Mouse (Mus musculus) common myeloid progenitor, adult 5-6 weeks (primary cell): ENCODE measurements at regions not wholly inside any gene's neighbourhood (a gene's known extent, or its start where the extent isn't known, plus 50 kb on each side); places are given as distances from the start of the nearest gene placed in this dataset.
"Not testable (repeated sequence)": the region's sequence is repeated elsewhere in the genome, so short reads cannot be mapped to it uniquely, and the experiment has no call there.

Experiments
- ATAC-seq: replicated peaks from 2 replicates; pipeline ENCODE4 v1.8.0; 2016; ENCODE audit warnings: low read depth, mild to moderate bottlenecking, moderate TSS enrichment, inconsistent platforms; ENCODE audit not compliant: poor library complexity, severe bottlenecking

DNA sequence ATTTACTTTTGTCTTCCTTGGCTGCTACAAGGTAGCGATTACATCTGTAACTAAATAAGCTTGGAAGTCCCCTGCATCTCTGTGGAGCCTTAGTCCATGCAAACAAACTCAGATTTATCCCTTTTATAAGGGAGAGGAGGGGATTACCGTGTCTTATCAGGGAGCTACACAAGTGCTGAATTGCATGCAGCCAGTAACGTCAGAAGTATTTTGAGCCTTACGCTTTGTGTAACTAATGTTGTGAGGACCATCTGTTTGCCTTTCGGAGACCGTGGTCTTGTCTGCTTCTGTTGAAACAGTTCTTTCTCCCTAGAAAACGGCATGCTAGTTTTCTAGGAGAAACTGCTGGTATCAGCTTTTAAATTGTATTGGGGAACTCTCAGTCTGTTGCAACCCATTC lies 58.0 kb upstream of the Dmrta1 start:
- ATAC-seq = no peak

DNA sequence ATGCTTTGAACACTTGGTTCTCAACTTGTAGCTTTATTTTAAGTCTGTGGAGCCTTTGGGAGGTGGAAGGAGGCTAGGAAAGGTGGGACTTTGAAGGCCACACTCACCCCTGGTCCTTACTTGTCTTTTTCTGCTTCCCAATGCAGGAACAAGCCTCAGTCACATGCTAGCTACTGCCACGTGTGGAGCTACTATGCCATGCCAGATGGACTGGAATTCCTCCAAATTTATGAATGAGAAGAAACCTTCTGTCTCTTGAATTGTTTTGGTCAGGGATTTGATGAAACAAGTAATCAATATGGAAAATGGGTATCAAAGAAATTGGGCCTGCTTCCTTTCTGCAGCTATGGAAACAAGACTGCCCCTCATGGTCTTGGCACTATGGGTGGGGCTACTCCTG lies 74.5 kb upstream of the Dmrta1 start:
- no peak for ATAC-seq

DNA sequence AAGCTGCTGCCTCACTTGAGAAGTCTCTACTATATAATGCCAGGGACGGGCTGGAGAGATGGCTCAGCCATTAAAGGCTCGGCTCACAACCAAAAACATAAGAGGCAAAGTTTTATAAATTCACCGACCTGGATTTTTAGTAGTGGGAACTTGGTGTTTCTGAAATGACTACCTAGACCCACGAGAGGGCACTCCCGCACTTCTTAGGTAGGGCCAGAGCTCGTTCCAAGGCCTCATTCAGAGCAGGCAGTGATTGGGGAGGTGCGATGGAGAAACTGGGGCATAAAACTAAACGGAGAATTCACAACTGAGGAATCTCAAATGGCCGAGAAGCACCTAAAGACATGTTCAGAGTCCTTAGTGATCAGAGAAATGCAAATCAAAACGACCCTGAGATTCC lies 103.7 kb upstream of the Dmrta1 start:
- ATAC-seq = no peak

- ATAC-seq = peak; percentile 89
Measured at GRCm38 (mm10) chr4:89554711-89555466, 124.3 kb upstream of the Dmrta1 start.

- ATAC-seq = peak; percentile 64
Measured at GRCm38 (mm10) chr4:89552556-89552955, 126.7 kb upstream of the Dmrta1 start.

- ATAC-seq = no peak
Measured at GRCm38 (mm10) chr4:89550515-89550914, 128.7 kb upstream of the Dmrta1 start.

DNA sequence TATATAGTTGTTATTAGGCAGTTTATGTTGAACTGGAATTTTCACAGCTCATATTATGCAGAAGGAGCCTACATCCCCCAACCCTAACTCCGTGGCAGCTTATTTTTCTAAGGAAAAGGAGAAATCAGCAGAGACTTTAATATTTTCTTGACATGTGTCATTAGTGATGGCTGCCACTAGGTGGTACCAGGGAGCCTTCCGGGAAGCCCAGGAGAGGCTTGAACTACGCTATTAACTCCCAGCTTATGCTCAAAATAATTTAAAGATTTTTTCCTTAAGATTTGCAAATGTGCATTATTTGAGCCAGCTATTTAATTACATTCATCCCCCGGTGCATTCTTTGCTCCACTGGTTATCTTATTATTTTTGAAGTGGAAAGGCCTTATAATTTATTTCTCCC lies 146.8 kb upstream of the Dmrta1 start:
- ATAC-seq = peak; percentile 91

GRCm38 (mm10) chr4:89530050-89530911 lies 149.0 kb upstream of the Dmrta1 start:
- no peak for ATAC-seq

GRCm38 (mm10) chr4:89527966-89528365 lies 151.3 kb upstream of the Dmrta1 start:
- ATAC-seq = no peak

GRCm38 (mm10) chr4:89527326-89527725 lies 151.9 kb upstream of the Dmrta1 start:
- ATAC-seq = no peak

DNA sequence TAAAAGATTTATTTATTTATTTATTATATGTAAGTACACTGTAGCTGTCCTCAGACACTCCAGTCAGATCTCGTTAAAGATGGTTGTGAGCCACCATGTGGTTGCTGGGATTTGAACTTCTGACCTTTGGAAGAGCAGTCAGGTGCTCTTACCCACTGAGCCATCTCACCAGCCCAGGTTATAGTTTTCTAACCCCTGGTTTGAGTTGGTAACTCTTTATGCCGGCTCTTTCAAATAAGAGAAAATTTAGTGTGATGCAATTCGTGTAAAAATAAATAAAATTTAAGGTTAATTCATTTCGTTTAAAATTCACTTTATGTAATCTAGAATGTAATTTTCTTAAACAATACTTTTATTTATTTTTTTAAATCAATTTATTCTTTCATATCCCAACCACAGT lies 153.7 kb upstream of the Dmrta1 start:
- ATAC-seq = not testable (repeated sequence)

DNA sequence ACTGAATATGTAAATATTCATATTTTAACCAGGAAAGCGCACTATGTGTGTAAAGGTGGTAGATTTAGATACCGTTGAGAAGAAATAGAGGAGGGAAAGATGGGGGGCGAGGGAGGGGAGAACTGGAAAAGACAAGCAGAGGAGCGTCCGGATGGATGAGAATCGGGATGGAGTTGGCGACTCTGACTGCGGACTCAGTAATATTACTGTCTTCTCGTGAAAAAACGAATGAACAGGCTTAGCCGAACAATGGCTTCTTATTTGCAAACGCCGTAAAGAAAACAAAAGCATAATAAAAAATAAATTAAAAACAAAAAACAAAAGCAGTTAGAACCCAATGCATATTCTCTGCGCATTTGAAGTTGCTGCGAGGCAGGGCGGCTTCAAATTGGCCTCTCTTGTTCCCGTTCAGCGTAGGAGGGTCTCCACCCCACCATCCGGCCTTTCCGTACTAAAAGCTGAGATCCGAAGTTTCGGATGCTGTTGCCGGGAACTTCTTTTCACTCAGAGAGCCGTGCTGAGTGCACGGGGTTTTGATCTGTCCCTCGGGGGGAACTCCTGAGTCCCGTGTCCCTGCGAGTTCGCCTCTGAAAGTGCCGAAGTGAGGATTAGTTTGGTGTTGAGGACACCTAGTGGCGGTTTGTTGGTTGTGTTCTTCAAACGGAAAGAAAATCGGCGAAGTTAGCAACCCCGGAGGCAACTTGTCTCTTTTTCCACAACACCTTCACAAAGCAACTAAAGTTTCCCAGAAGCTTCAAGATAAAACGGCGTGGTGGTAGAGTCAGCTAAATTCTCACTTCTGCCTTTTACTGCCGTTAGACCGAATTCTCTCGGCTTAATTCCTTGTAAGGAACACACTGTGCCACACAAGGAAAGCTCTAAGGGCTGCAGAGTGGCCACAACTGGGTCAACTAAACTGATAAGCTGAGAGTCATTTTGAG lies 154.7 kb upstream of the Dmrta1 start:
- ATAC-seq = peak; percentile 95

- no peak for ATAC-seq
Measured at GRCm38 (mm10) chr4:89523423-89524259, 155.6 kb upstream of the Dmrta1 start.

- ATAC-seq = no peak
Measured at GRCm38 (mm10) chr4:89518027-89518426, 161.2 kb upstream of the Dmrta1 start.

DNA sequence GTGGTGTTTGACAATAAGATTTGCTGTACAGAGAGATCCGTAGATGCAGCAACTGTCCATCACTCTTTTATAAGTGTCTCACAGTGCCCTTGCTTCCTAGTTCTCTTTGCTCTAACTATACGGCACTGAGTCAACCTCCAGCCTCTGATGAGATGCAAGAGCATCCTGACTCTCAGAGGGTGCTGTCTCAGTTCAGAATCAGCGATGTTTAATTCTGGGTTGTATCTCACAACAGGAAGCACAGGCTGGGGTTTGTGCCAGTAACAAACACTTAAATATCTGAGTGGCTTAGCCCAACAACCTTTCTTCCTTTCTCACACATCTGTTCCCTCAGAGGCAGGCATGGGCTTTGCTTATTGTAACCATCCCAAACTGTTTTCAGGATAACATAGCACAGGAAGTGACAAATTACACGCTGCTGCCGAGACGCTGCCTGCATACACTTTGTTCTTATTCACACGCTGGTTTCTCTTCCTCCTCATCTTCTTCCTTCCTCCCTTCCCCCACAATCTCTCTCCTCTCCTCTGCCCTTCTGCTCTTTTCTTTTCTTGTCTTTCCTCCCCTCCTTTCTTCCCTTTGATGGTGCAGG lies 163.3 kb upstream of the Dmrta1 start:
- ATAC-seq = no peak

DNA sequence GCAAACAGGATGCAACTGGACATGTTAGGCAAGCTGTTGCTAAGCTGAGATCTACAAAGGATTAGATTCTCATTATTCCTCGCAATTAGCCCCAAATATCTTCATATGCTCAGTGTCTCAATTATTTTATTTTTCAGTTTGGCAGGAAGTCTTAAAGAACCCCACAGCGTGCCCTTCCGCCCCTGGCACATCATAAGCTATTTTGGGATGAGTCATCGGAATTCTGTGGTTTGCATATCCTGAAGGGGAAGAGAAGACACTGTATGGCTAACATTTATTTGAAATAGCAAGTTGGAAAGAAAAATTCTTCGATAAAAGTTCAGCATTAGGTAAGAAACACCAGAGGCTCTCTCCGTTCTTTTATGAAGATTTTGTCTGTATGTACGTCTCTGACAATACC lies 164.3 kb upstream of the Dmrta1 start:
- ATAC-seq = peak; percentile 57

GRCm38 (mm10) chr4:89510593-89510992 lies 168.6 kb upstream of the Dmrta1 start:
- no peak for ATAC-seq

DNA sequence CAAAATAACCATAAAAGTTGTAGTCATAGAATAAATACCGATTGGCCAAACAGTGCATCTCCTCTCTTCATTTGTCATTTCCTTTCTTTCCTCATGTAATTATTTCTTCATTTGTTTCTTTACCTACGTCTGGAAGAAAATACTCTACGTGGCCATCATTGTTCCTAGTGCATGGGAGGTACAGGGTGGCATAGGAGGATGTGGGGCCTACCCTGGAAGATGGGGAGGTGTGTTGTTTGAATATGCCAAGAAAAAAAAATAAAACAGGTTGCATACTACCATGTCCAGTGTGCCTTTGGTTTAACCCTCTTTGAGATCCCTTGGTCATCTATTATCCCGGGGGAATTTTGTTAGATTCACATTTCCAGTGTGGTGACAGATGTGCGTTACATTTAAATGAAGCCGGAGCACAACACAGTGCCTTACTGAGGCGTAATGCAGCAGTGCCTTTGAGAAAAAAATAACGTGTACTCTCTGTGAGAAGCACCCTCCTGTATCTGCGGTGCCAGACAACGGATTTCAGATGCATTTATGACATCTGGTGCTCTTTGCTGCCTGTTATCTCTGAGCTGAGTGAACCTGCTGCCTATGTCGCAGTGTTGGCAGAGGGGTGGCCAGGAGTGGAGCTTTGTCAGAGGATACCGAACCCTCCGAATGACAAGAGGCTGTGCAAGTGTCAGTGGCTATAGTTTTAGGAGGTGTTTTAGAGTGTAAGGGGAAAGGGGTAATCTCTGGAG lies 169.4 kb upstream of the Dmrta1 start:
- peak; percentile 92 for ATAC-seq
